Mouse (Mus musculus) bone marrow, adult 2 months (tissue): Measurements from ENCODE around the gene Nsfl1c.

Experiments
- CTCF ChIP-seq: fragments of 200-500 bp; IDR thresholded peaks from 2 replicates; pipeline ENCODE4 v1.5.1; 2011; ENCODE audit warnings: low read length, control low read depth; ENCODE audit not compliant: control insufficient read depth, insufficient read depth
- POLR2A ChIP-seq: fragments of 200-500 bp; IDR thresholded peaks from 2 replicates; pipeline ENCODE4 v1.6.1; 2011; ENCODE audit warnings: low read depth, mild to moderate bottlenecking, control low read depth, low read length, borderline replicate concordance; ENCODE audit not compliant: control insufficient read depth

GRCm38 (mm10) chr2:151533632-151534031 lies 39.6 kb downstream of the Nsfl1c start:
- TF ChIP-seq CTCF (no peak), POLR2A (no peak)
